21 mouse cellular contexts compared by ENCODE assay signal in genomic region chr12:111963339-111963738, GRCm38 (mm10). TPM values are rescaled to one million over a fixed set of nuclear protein-coding genes. Genes with fewer than 3 reads are reported as not detected.
DNase-seq lines count a peak whose midpoint lies in the region; ATAC-seq and TF ChIP-seq lines count a peak whose summit lies in the region.
"Had no signal": no experiment of that assay in that cellular context is flagged by ENCODE, and none has a peak within 500 bp of the region (broad histone marks: within the 10 kb centered on the region; RNA-seq: fewer than 3 reads in every experiment).

No protein-coding gene starts in this region.

- H3K4me3 ChIP-seq in kidney, adult 2 months (ENCODE audit: insufficient read depth, low read depth, low read length), result no peak overlapping the region
- H3K4me3 ChIP-seq in kidney, embryonic 14.5 days (ENCODE audit: low read length), result no peak overlapping the region
- H3K4me3 ChIP-seq: embryonic facial prominence, embryonic 12.5 days; forebrain, embryonic 15.5 days; heart, embryonic 13.5 days; hindbrain, embryonic 15.5 days had no signal

- H3K4me2 ChIP-seq in kidney, embryonic 14.5 days (replicated peaks; ENCODE audit: low read depth, low read length), result no peak overlapping the region
- H3K4me2 ChIP-seq: embryonic facial prominence, embryonic 12.5 days; forebrain, embryonic 15.5 days; heart, embryonic 13.5 days; hindbrain, embryonic 15.5 days had no signal

- H3K27me3 ChIP-seq in kidney, adult 2 months (replicated peaks; ENCODE audit: control insufficient read depth, insufficient read depth, low read length), result no peaks in the 10 kb centered on the region
- no peaks in the 10 kb centered on the region for H3K27me3 ChIP-seq in kidney, embryonic 14.5 days (ENCODE audit: control insufficient read depth, insufficient read depth, low read length)
- H3K27me3 ChIP-seq: embryonic facial prominence, embryonic 12.5 days; forebrain, embryonic 15.5 days; heart, embryonic 13.5 days; hindbrain, embryonic 15.5 days; Patski had no signal

- TF ChIP-seq CTCF in kidney, adult 2 months (conservative IDR thresholded peaks at IDR 0.05; ENCODE audit: insufficient read depth, insufficient read length, low read depth, low read length), result no peak

- no peak overlapping the region for H3K9ac ChIP-seq in kidney, embryonic 14.5 days (ENCODE audit: low read depth, low read length)
- H3K9ac ChIP-seq: embryonic facial prominence, embryonic 12.5 days; forebrain, embryonic 15.5 days; heart, embryonic 13.5 days; hindbrain, embryonic 15.5 days had no signal

- WGBS in kidney, adult 2 months, result 45% methylated on average over 5 of the region's 5 CpGs
- 75% methylated on average over 5 of the region's 5 CpGs for WGBS in kidney, embryonic 14.5 days

- H3K27ac ChIP-seq in kidney, adult 2 months (ENCODE audit: insufficient read depth, low read depth, low read length), result no peak overlapping the region
- H3K27ac ChIP-seq in kidney, embryonic 14.5 days (ENCODE audit: low read depth, low read length), result no peak overlapping the region
- H3K27ac ChIP-seq: embryonic facial prominence, embryonic 12.5 days; forebrain, embryonic 15.5 days; heart, embryonic 13.5 days; hindbrain, embryonic 15.5 days had no signal

- no peak for ATAC-seq in kidney, embryonic 14.5 days (ENCODE audit: low FRiP score, low TSS enrichment)
- no peak for ATAC-seq in monocyte, adult 5-6 weeks (replicated peaks; ENCODE audit: insufficient number of reproducible peaks, low FRiP score, low TSS enrichment, poor library complexity, severe bottlenecking)
- ATAC-seq: forebrain, embryonic 15.5 days; Patski had no signal

- no peaks in the 10 kb centered on the region; the same call in 1 of the 2 replicates for H3K36me3 ChIP-seq in kidney, adult 2 months (ENCODE audit: control insufficient read depth, insufficient read depth, low read length)
- peaks cover 46% of the 10 kb centered on the region for H3K36me3 ChIP-seq in kidney, embryonic 14.5 days (ENCODE audit: control insufficient read depth, insufficient read depth, low read length)

- DNase-seq in cerebellum, postnatal 14 days, result peak; percentile 38 to 43
- no peak for DNase-seq in cerebellum, adult 9-11 months
- peak; percentile 86 for DNase-seq in kidney, adult 2 months
- peak; percentile 48 for DNase-seq in kidney, postnatal 10 days
- no peak for DNase-seq in MN1 (ENCODE audit: low spot score)
- DNase-seq: adrenal gland, adult 8-10 months; adrenal gland, postnatal 36 days; B cell, adult 2 months; gastrocnemius, postnatal 36 days; heart, adult 11 months; heart, postnatal 36 days had no signal

- H3K9me3 ChIP-seq in kidney, embryonic 14.5 days (ENCODE audit: control insufficient read depth, low read length), result no peaks in the 10 kb centered on the region
- H3K9me3 ChIP-seq: embryonic facial prominence, embryonic 12.5 days; forebrain, embryonic 15.5 days; heart, embryonic 13.5 days; hindbrain, embryonic 15.5 days had no signal

- H3K4me1 ChIP-seq in kidney, adult 2 months (ENCODE audit: control insufficient read depth, insufficient read depth, low read length), result peaks cover 31% of the 10 kb centered on the region
- peaks cover 9% of the 10 kb centered on the region; the same call in 1 of the 2 replicates for H3K4me1 ChIP-seq in kidney, embryonic 14.5 days (ENCODE audit: control insufficient read depth, insufficient read depth, low read length)

- TF ChIP-seq POLR2A in kidney, adult 2 months (IDR thresholded peaks at IDR 0.05; ENCODE audit: low read depth, low read length), result no peak

RNA-seq across cellular contexts. Expression of gene Atp5mpl, which starts 3.4 kb away (rescaled TPM):
- polyA plus RNA-seq in kidney, adult 2 months (2012; rRNA removed), result 91.8 and 126 TPM in 2 replicates
- polyA plus RNA-seq in kidney, embryonic 14.5 days (2014; fragmentation: Nextera tagmentation; extraction: Ambion mirVana), result 689 and 1,049 TPM in 2 replicates
- total RNA-seq in monocyte, adult 5-6 weeks (2017), result 289 to 531 TPM (median 434 TPM) in 3 replicates

RNA-seq across cellular contexts. Expression of gene Tdrd9, which starts 8.0 kb away (rescaled TPM):
- polyA plus RNA-seq in kidney, adult 2 months (2012; rRNA removed), result 0.07 TPM in 1 of 2 replicates, not detected in the other
- 0.44 and 0.65 TPM in 2 replicates for polyA plus RNA-seq in kidney, embryonic 14.5 days (2014; fragmentation: Nextera tagmentation; extraction: Ambion mirVana)
- total RNA-seq in monocyte, adult 5-6 weeks (2017), result 0.29 TPM in 1 of 3 replicates, not detected in the others
- total RNA-seq: gastrocnemius, postnatal 36 days had no signal

RNA-seq across cellular contexts. Expression of gene Rd3l, which starts 17.8 kb away (rescaled TPM):
- polyA plus RNA-seq in kidney, adult 2 months (2012; rRNA removed), result not detected in 2 replicates
- polyA plus RNA-seq in kidney, embryonic 14.5 days (2014; fragmentation: Nextera tagmentation; extraction: Ambion mirVana), result not detected in 2 replicates
- not detected in 3 replicates for total RNA-seq in monocyte, adult 5-6 weeks (2017)
- total RNA-seq: adrenal gland, adult 8-10 months; adrenal gland, postnatal 36 days; gastrocnemius, adult 8-10 months; gastrocnemius, postnatal 36 days had no signal
- polyA plus RNA-seq: embryonic facial prominence, embryonic 12.5 days; forebrain, embryonic 11.5 days; forebrain, embryonic 15.5 days; hindbrain, embryonic 11.5 days; hindbrain, embryonic 15.5 days; Patski had no signal

RNA-seq across cellular contexts. Expression of gene Ppp1r13b, which starts 55.4 kb away (rescaled TPM):
- 11.2 and 11.7 TPM in 2 replicates for polyA plus RNA-seq in kidney, adult 2 months (2012; rRNA removed)
- polyA plus RNA-seq in kidney, embryonic 14.5 days (2014; fragmentation: Nextera tagmentation; extraction: Ambion mirVana), result 13.6 and 20.6 TPM in 2 replicates
- total RNA-seq in monocyte, adult 5-6 weeks (2017), result 9.8 to 19.1 TPM (median 12.6 TPM) in 3 replicates

Comparison
In these comparisons a context has a peak if more than half of its experiments do, and no peak if none do; other contexts are left out.
1. DNase-seq: peak in cerebellum, postnatal 14 days (2 of 2), kidney, adult 2 months (single experiment) and kidney, postnatal 10 days (single experiment); none in cerebellum, adult 9-11 months (single experiment) and MN1 (single experiment).